Mouse (Mus musculus) forebrain, embryonic 16.5 days (tissue): Measurements from ENCODE around the gene Rpl9-ps6. TPM values are rescaled to one million over a fixed set of nuclear protein-coding genes. Genes with fewer than 3 reads are reported as not detected.

Source experiments
- ATAC-seq: fragments of 200-750 bp; cut with Nextera tagmentation; 2 replicates; pipeline ENCODE4 v1.8.0; 2017; ENCODE audit warnings: mild to moderate bottlenecking, moderate library complexity
- H3K27ac ChIP-seq: fragments of 300-500 bp; sonication (generic); 2 replicates; pipeline ENCODE4 v1.5.1; 2014; ENCODE audit warnings: low read length, control low read depth
- H3K27me3 ChIP-seq: fragments of 300-500 bp; sonication (generic); replicated peaks from 2 replicates; pipeline ENCODE4 v1.6.1; 2014; ENCODE audit warnings: low read length; ENCODE audit not compliant: control insufficient read depth, insufficient read depth
- H3K36me3 ChIP-seq: fragments of 300-500 bp; sonication (generic); 2 replicates; pipeline ENCODE4 v1.6.1; 2014; ENCODE audit not compliant: control insufficient read depth, insufficient read depth
- H3K4me1 ChIP-seq: fragments of 300-500 bp; sonication (generic); replicated peaks from 2 replicates; pipeline ENCODE4 v1.6.1; 2014; ENCODE audit warnings: low read length; ENCODE audit not compliant: control insufficient read depth, insufficient read depth
- H3K4me2 ChIP-seq: fragments of 300-500 bp; sonication (generic); 2 replicates; pipeline ENCODE4 v1.6.1; 2014; ENCODE audit warnings: mild to moderate bottlenecking, low read length, control low read depth
- H3K4me3 ChIP-seq: fragments of 300-500 bp; sonication (generic); replicated peaks from 2 replicates; pipeline ENCODE4 v1.5.1; 2014; ENCODE audit warnings: mild to moderate bottlenecking, low read length, control low read depth
- H3K9ac ChIP-seq: fragments of 300-500 bp; sonication (generic); replicated peaks from 2 replicates; pipeline ENCODE4 v1.6.1; 2014; ENCODE audit warnings: low read depth, low read length, control low read depth
- H3K9me3 ChIP-seq: fragments of 300-500 bp; sonication (generic); 2 replicates; pipeline ENCODE4 v1.6.1; 2016; ENCODE audit warnings: low read length; ENCODE audit not compliant: control insufficient read depth
- WGBS: fragments of 180-500 bp; shearing (Covaris S2); extraction: QIAGEN DNeasy Blood & Tissue Kit; methylation state at CpG from one replicate; pipeline ENCODE4 v1.1.7; 2014; 5-methylcytosine and 5-hydroxymethylcytosine counted together
- polyA plus RNA-seq: library from polyadenylated mRNA; unstranded; fragments of >200 nt; fragmentation: Nextera tagmentation; extraction: Ambion mirVana; gene quantifications from 2 replicates; pipeline ENCODE4 v1.2.1, GENCODE M21; 2015

Gene Rpl9-ps6
- polyA plus RNA-seq, 1 experiment from 2014 or later: 54.2 TPM

DNA sequence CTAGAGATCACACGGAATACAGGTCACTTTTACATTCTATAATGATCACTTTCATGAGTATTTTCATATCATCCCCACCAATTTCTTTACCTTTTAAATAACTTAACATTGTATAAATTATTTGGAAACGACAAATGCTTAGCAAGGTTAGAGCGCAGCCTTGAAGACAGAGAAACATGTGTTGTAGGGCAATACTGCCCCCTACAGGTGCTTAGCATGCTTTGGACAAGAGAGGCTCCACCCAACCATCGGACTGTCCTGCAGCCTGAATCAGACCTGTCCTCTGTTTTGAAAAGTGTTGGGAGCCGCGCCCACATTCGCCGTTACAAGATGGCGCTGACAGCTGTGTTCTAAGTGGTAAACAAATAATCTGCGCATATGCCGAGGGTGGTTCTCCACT lies 24.8 kb downstream of the Rpl9-ps6 start:
- no peak overlapping the region for H3K4me3 ChIP-seq
- H3K36me3 ChIP-seq: no peaks in the 10 kb centered on the region
- H3K4me2 ChIP-seq: no peak overlapping the region
- ATAC-seq: no peak
- no peak overlapping the region for H3K9ac ChIP-seq
- no peaks in the 10 kb centered on the region for H3K27me3 ChIP-seq
- WGBS: 95% methylated on average over 11 of the region's 11 CpGs
- no peaks in the 10 kb centered on the region for H3K4me1 ChIP-seq
- no peaks in the 10 kb centered on the region; the same call in 1 of the 2 replicates for H3K9me3 ChIP-seq
- H3K27ac ChIP-seq: no peak overlapping the region

GRCm38 (mm10) chr19:32439356-32439755 lies 27.0 kb downstream of the Rpl9-ps6 start:
- Histone ChIP-seq H3K4me1 (no peaks in the 10 kb centered on the region), H3K27ac (no peak overlapping the region), H3K27me3 (no peaks in the 10 kb centered on the region), H3K9me3 (no peaks in the 10 kb centered on the region; the same call in 1 of the 2 replicates), H3K4me2 (no peak overlapping the region), H3K36me3 (no peaks in the 10 kb centered on the region), H3K4me3 (no peak overlapping the region), H3K9ac (no peak overlapping the region)
- ATAC-seq: no peak
- 90% methylated on average over 2 of the region's 2 CpGs for WGBS

- Histone ChIP-seq H3K27ac (no peak overlapping the region), H3K9me3 (no peaks in the 10 kb centered on the region), H3K36me3 (no peaks in the 10 kb centered on the region), H3K27me3 (no peaks in the 10 kb centered on the region), H3K4me1 (no peaks in the 10 kb centered on the region), H3K4me3 (no peak overlapping the region), H3K9ac (no peak overlapping the region), H3K4me2 (no peak overlapping the region)
- WGBS: 85% methylated on average over 3 of the region's 3 CpGs
- ATAC-seq: no peak
Measured at GRCm38 (mm10) chr19:32425856-32426255, 40.5 kb downstream of the Rpl9-ps6 start.

GRCm38 (mm10) chr19:32424706-32425105 lies 41.7 kb downstream of the Rpl9-ps6 start:
- no peak overlapping the region for H3K27ac ChIP-seq
- H3K27me3 ChIP-seq: no peaks in the 10 kb centered on the region
- no peak for ATAC-seq
- WGBS: 72% methylated on average over 3 of the region's 3 CpGs
- H3K9me3 ChIP-seq: no peaks in the 10 kb centered on the region
- H3K4me3 ChIP-seq: no peak overlapping the region
- H3K4me2 ChIP-seq: no peak overlapping the region
- H3K9ac ChIP-seq: no peak overlapping the region
- H3K4me1 ChIP-seq: no peaks in the 10 kb centered on the region
- no peaks in the 10 kb centered on the region for H3K36me3 ChIP-seq

DNA sequence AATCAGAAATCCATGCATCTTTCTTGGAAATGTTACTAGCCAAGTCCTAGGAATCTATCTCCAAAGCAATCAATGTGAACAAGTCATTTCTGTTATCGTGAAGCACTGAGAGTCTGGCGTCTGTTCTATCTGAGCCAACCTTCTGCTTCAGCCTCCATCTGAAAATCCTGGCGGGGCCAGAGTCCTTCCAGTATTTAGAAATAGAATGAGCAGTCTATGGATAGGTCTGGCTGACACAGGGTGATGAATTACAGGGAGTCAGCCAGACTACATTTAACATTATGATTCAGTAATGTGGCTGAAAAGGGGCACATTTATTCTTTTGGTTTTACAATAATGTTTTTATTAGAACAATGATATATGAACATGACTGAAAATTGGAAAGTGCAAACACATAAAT lies 47.3 kb downstream of the Rpl9-ps6 start:
- Histone ChIP-seq H3K9ac (no peak overlapping the region), H3K4me1 (no peaks in the 10 kb centered on the region), H3K27me3 (no peaks in the 10 kb centered on the region), H3K4me3 (no peak overlapping the region), H3K9me3 (no peaks in the 10 kb centered on the region), H3K27ac (no peak overlapping the region), H3K4me2 (no peak overlapping the region), H3K36me3 (no peaks in the 10 kb centered on the region)
- ATAC-seq: 0 out of 2 replicates have a peak, but pooled peaks have one; percentile 15
- WGBS: 80% methylated on average over 3 of the region's 3 CpGs

- H3K9ac ChIP-seq: no peak overlapping the region
- no peak overlapping the region for H3K27ac ChIP-seq
- H3K4me3 ChIP-seq: no peak overlapping the region
- H3K36me3 ChIP-seq: no peaks in the 10 kb centered on the region
- WGBS: 96% methylated on average over 7 of the region's 7 CpGs
- H3K27me3 ChIP-seq: no peaks in the 10 kb centered on the region
- H3K4me2 ChIP-seq: no peak overlapping the region
- ATAC-seq: no peak
- no peaks in the 10 kb centered on the region for H3K4me1 ChIP-seq
- H3K9me3 ChIP-seq: no peaks in the 10 kb centered on the region
Measured at GRCm38 (mm10) chr19:32416692-32417317, 49.6 kb downstream of the Rpl9-ps6 start.

Other genes with a start within 250 kb of the Rpl9-ps6 start
- gene Sgms1, start 76.9 kb downstream of the Rpl9-ps6 start, polyA plus RNA-seq: 14.0 and 16.3 TPM in 2 replicates
- 49.5 TPM in 2 replicates for gene Minpp1, start 19.2 kb upstream of the Rpl9-ps6 start, polyA plus RNA-seq
- 0.51 and 1.4 TPM in 2 replicates for gene Papss2, start 129.2 kb upstream of the Rpl9-ps6 start, polyA plus RNA-seq